Mouse (Mus musculus): ENCODE data around the gene Nfib.

- no peak for TF ChIP-seq CTCF (IDR thresholded peaks at IDR 0.05; ENCODE audit: low read depth)
- TF ChIP-seq EP300 (IDR thresholded peaks at IDR 0.05; ENCODE audit: low read depth) = no peak
Measured at GRCm38 (mm10) chr4:82734348-82734747, 28.8 kb upstream of the Nfib start.

Data from liver, embryonic 14.5 days (tissue).